ENCODE assay signal across 18 mouse cellular contexts in genomic region chr17:35967621-35968020, GRCm38 (mm10).
"Had no signal": no experiment of that assay in that cellular context is flagged by ENCODE, and none has a peak within 500 bp of the region (broad histone marks: within the 10 kb centered on the region; RNA-seq: fewer than 3 reads in every experiment).

No protein-coding gene starts in this region.

- DNase-seq: kidney, adult 18-20 months; kidney, adult 9 months; kidney, postnatal 14 days; kidney, postnatal 4 days; left cerebral cortex, postnatal 4 days; lung, adult 2 months; lung, postnatal 14 days; lung, postnatal 4 days; midbrain, embryonic 14.5 days; retina, postnatal 1 day; right cerebral cortex, postnatal 25 days; spleen, adult 18-20 months; thymus, postnatal 25 days had no signal

- H3K4me3 ChIP-seq: limb, embryonic 12.5 days; stomach, embryonic 15.5 days had no signal

- H3K27ac ChIP-seq: limb, embryonic 12.5 days; limb, embryonic 15.5 days; liver, embryonic 15.5 days; stomach, embryonic 15.5 days had no signal

- H3K27me3 ChIP-seq: limb, embryonic 12.5 days; limb, embryonic 15.5 days; liver, embryonic 15.5 days; stomach, embryonic 15.5 days had no signal

- H3K9ac ChIP-seq: limb, embryonic 12.5 days; limb, embryonic 15.5 days; stomach, embryonic 15.5 days had no signal

- H3K4me2 ChIP-seq: limb, embryonic 15.5 days; midbrain, embryonic 11.5 days had no signal

- H3K9me3 ChIP-seq: limb, embryonic 12.5 days; limb, embryonic 15.5 days; liver, embryonic 15.5 days; stomach, embryonic 15.5 days had no signal
